Mouse (Mus musculus) CH12.LX (cell line): Measurements from ENCODE around the gene 1700113H08Rik. TPM values are rescaled to one million over a fixed set of nuclear protein-coding genes. Genes with fewer than 3 reads are reported as not detected.
A peak's percentile ranks its signal among the peaks of the same experiment; 100 is the strongest.

ENCODE experiments used
- DNase-seq: peaks from one replicate; pipeline ENCODE4 v3.0.0-alpha.2; 2013; ENCODE audit errors: extremely low read depth
- H3K27ac ChIP-seq: 2 replicates; pipeline ENCODE4 v1.5.1; 2012; ENCODE audit warnings: low read depth, mild to moderate bottlenecking, control low read depth, moderate library complexity; ENCODE audit not compliant: insufficient read depth
- H3K27me3 ChIP-seq: replicated peaks from 2 replicates; pipeline ENCODE3; 2012; ENCODE audit warnings: inconsistent platforms
- H3K36me3 ChIP-seq, 2 experiments: replicated peaks in 1 of 2; 2 replicates each; pipeline versions ENCODE3 to v1.6.1; 2012; ENCODE audit warnings: inconsistent platforms in 1 of 2, low read length in 1 of 2, mild to moderate bottlenecking in 1 of 2, mixed read lengths in 1 of 2, moderate library complexity in 1 of 2; ENCODE audit not compliant: control insufficient read depth in 1 of 2, insufficient read depth in 1 of 2
- H3K4me1 ChIP-seq, 2 experiments: 2 replicates each; pipeline ENCODE4 v1.6.1; 2012; ENCODE audit warnings: inconsistent platforms in 1 of 2, moderate library complexity in 1 of 2; ENCODE audit not compliant: insufficient read depth in 2 of 2, control insufficient read depth in 1 of 2
- H3K4me2 ChIP-seq: 2 replicates; pipeline ENCODE4 v1.6.1; 2012; ENCODE audit warnings: low read depth, mild to moderate bottlenecking, control low read depth; ENCODE audit not compliant: poor library complexity, insufficient read depth, severe bottlenecking
- H3K4me3 ChIP-seq, 3 experiments: fragments of 150-350 bp in 1 of 3; sonication (generic) in 1 of 3; replicated peaks in 1 of 3; 2 replicates each; pipeline versions ENCODE3 to v1.5.1; 2011 to 2012; ENCODE audit warnings: low read depth in 2 of 3, low read length in 2 of 3, mild to moderate bottlenecking in 2 of 3, moderate library complexity in 2 of 3, control low read depth in 1 of 3, improper control_type of control experiment in 1 of 3, inconsistent platforms in 1 of 3, mixed read lengths in 1 of 3; ENCODE audit not compliant: poor library complexity in 1 of 3
- H3K79me2 ChIP-seq: replicated peaks from 2 replicates; pipeline ENCODE4 v1.6.1; 2012; ENCODE audit warnings: mild to moderate bottlenecking, moderate library complexity; ENCODE audit not compliant: control insufficient read depth, poor library complexity, insufficient read depth, severe bottlenecking; ENCODE audit errors: extremely low read depth
- H3K9ac ChIP-seq: 2 replicates; pipeline ENCODE4 v1.6.1; 2012; ENCODE audit warnings: low read depth, mild to moderate bottlenecking, control low read depth, moderate library complexity; ENCODE audit not compliant: insufficient read depth
- H3K9me3 ChIP-seq: replicated peaks from 2 replicates; pipeline ENCODE3; 2012; ENCODE audit warnings: low read length, inconsistent platforms, mixed read lengths
- BHLHE40 ChIP-seq: IDR thresholded peaks from 2 replicates; pipeline ENCODE4 v1.6.1; 2011; ENCODE audit warnings: mild to moderate bottlenecking, low read depth, low read length, improper control_type of control experiment
- CHD1 ChIP-seq: IDR thresholded peaks from 2 replicates; pipeline ENCODE4 v1.6.1; 2012; ENCODE audit warnings: low read depth, low read length, improper control_type of control experiment, inconsistent platforms
- CTCF ChIP-seq, 2 experiments: IDR thresholded peaks in 1 of 2; conservative IDR thresholded peaks in 1 of 2; 2 replicates each; pipeline ENCODE4 v1.5.1; 2011 to 2012; ENCODE audit warnings: low read depth in 2 of 2, low read length in 2 of 2, improper control_type of control experiment in 1 of 2, inconsistent platforms in 1 of 2, mild to moderate bottlenecking in 1 of 2, moderate library complexity in 1 of 2
- E2F4 ChIP-seq: IDR thresholded peaks from 2 replicates; pipeline ENCODE4 v1.6.1; 2011; ENCODE audit warnings: low read depth, low read length, improper control_type of control experiment; ENCODE audit not compliant: insufficient replicate concordance
- EP300 ChIP-seq: IDR thresholded peaks from 2 replicates; pipeline ENCODE4 v1.6.1; 2011; ENCODE audit warnings: low read length, improper control_type of control experiment
- KAT2A ChIP-seq: IDR thresholded peaks from 2 replicates; pipeline ENCODE4 v1.6.1; 2012; ENCODE audit warnings: low read length, improper control_type of control experiment, inconsistent platforms; ENCODE audit not compliant: insufficient replicate concordance
- MAFK ChIP-seq: IDR thresholded peaks from 2 replicates; pipeline ENCODE4 v1.6.1; 2011; ENCODE audit warnings: low read length, improper control_type of control experiment; ENCODE audit not compliant: insufficient replicate concordance
- MAX ChIP-seq: IDR thresholded peaks from 2 replicates; pipeline ENCODE4 v1.6.1; 2011; ENCODE audit warnings: low read length, improper control_type of control experiment
- MEF2A ChIP-seq: IDR thresholded peaks from 2 replicates; pipeline ENCODE4 v1.6.1; 2014; ENCODE audit warnings: low read depth, mild to moderate bottlenecking, inconsistent platforms, low read length, improper control_type of control experiment, borderline replicate concordance
- MXI1 ChIP-seq: IDR thresholded peaks from 2 replicates; pipeline ENCODE4 v1.6.1; 2011; ENCODE audit warnings: mild to moderate bottlenecking, low read depth, low read length, improper control_type of control experiment
- MYC ChIP-seq: IDR thresholded peaks from 2 replicates; pipeline ENCODE4 v1.6.1; 2011; ENCODE audit warnings: low read depth, mild to moderate bottlenecking, improper control_type of control experiment, low read length
- POLR2A ChIP-seq: IDR thresholded peaks from 2 replicates; pipeline ENCODE4 v1.6.1; 2011; ENCODE audit warnings: low read depth, mild to moderate bottlenecking, improper control_type of control experiment, low read length
- POLR2AphosphoS2 ChIP-seq: IDR thresholded peaks from 2 replicates; pipeline ENCODE4 v1.6.1; 2011; ENCODE audit warnings: low read depth, low read length, improper control_type of control experiment
- RAD21 ChIP-seq: IDR thresholded peaks from 2 replicates; pipeline ENCODE4 v1.6.1; 2011; ENCODE audit warnings: low read depth, mild to moderate bottlenecking, low read length, improper control_type of control experiment, moderate library complexity
- RCOR1 ChIP-seq: conservative IDR thresholded peaks from 2 replicates; pipeline ENCODE4 v1.6.1; 2012; ENCODE audit warnings: low read depth, mild to moderate bottlenecking, inconsistent platforms, low read length, improper control_type of control experiment
- SMC3 ChIP-seq: IDR thresholded peaks from 2 replicates; pipeline ENCODE4 v1.6.1; 2011; ENCODE audit warnings: low read depth, low read length, improper control_type of control experiment
- TBP ChIP-seq: conservative IDR thresholded peaks from 2 replicates; pipeline ENCODE4 v1.6.1; 2011; ENCODE audit warnings: low read depth, low read length, improper control_type of control experiment
- TCF12 ChIP-seq: IDR thresholded peaks from 2 replicates; pipeline ENCODE4 v1.6.1; 2014; ENCODE audit warnings: low read depth, mild to moderate bottlenecking, inconsistent platforms, low read length, improper control_type of control experiment
- USF1 ChIP-seq: IDR thresholded peaks from 2 replicates; pipeline ENCODE4 v1.6.1; 2014; ENCODE audit warnings: low read depth, mild to moderate bottlenecking, inconsistent platforms, low read length, improper control_type of control experiment
- USF2 ChIP-seq: conservative IDR thresholded peaks from 2 replicates; pipeline ENCODE4 v1.6.1; 2011; ENCODE audit warnings: low read depth, low read length, improper control_type of control experiment
- ZKSCAN1 ChIP-seq: IDR thresholded peaks from 2 replicates; pipeline ENCODE4 v1.6.1; 2012; ENCODE audit warnings: low read depth, inconsistent platforms, low read length, improper control_type of control experiment, borderline replicate concordance
- ZMIZ1 ChIP-seq: IDR thresholded peaks from 2 replicates; pipeline ENCODE4 v1.6.1; 2012; ENCODE audit warnings: low read depth, mild to moderate bottlenecking, inconsistent platforms, low read length, improper control_type of control experiment
- dilution Hi-C: fragments of 300-500 bp; cut with MboI; formaldehyde crosslinking; loops from 2 replicates; pipeline ENCODE4 v1.14.3; 2020; ENCODE audit warnings: low sequenced_read_pairs; ENCODE audit not compliant: extremely low pct_unique_long_range_greater_than_20kb, extremely low pct_ligation_motif_present
- in situ Hi-C: fragments of 300-500 bp; cut with MboI; formaldehyde crosslinking; loops from 3 replicates; pipeline ENCODE4 v1.14.3; 2019; ENCODE audit warnings: low sequenced_read_pairs, low pct_ligation_motif_present, low pct_unique_long_range_greater_than_20kb, mixed read lengths
- polyA plus RNA-seq: library from polyadenylated mRNA; unstranded; fragments of >175 nt; gene quantifications from 2 replicates; pipeline ENCODE4 v1.2.1, GENCODE M21; 2012; ENCODE audit warnings: low read depth; ENCODE audit not compliant: insufficient read length
- total RNA-seq, 2 experiments: library from RNA; depleted of rRNA; stranded (reverse); fragments of 300-350 nt in 1 of 2; fragments of >200 nt in 1 of 2; gene quantifications; 2 replicates each; pipeline ENCODE4 v1.2.3; 2012 to 2014

Gene 1700113H08Rik
- not detected in 2 replicates for total RNA-seq (2012; rRNA removed)
- not detected in 2 replicates for total RNA-seq (2014; rRNA removed)
- polyA plus RNA-seq: not detected in 2 replicates

GRCm38 (mm10) chr10:87057500-87058250 lies at the start of gene 1700113H08Rik:
TSS of gene 1700113H08Rik (plus strand) at chr10:87058045.
- Histone ChIP-seq H3K4me1 (no peaks in the 10 kb centered on the region; a peak in 1 of 4 replicates), H3K79me2 (no peaks in the 10 kb centered on the region), H3K4me3 (peak within 1 kb of the TSS in 2 of 3 experiments; percentile 25 to 28), H3K27ac (no peak within 1 kb of the TSS), H3K9ac (no peak within 1 kb of the TSS), H3K9me3 (no peaks in the 10 kb centered on the region), H3K4me2 (peak within 1 kb of the TSS; percentile 54), H3K27me3 (no peaks in the 10 kb centered on the region), H3K36me3 (no peaks in the 10 kb centered on the region)
- in situ Hi-C loops: no loop called here
- dilution Hi-C loops: no loop called here
- no peak for DNase-seq
- TF ChIP-seq SMC3 (peak; percentile 36), RAD21 (peak; percentile 62), CTCF (conservative IDR thresholded peaks at IDR 0.05 in 1 of 2, IDR thresholded peaks at IDR 0.05 in 1 of 2; ENCODE audit: low read depth in 2 of 2, low read length in 2 of 2) (peak in 1 of 2 experiments; percentile 68; a peak in 2 of 4 replicates), MAX (no peak)

GRCm38 (mm10) chr10:87008215-87008499 lies 49.7 kb upstream of the 1700113H08Rik start:
- H3K9ac ChIP-seq: no peak overlapping the region
- in situ Hi-C loops: no loop called here
- H3K4me3 ChIP-seq: no peak overlapping the region
- no peak for DNase-seq
- no peak overlapping the region for H3K4me2 ChIP-seq
- H3K79me2 ChIP-seq: no peaks in the 10 kb centered on the region
- no peaks in the 10 kb centered on the region for H3K9me3 ChIP-seq
- no peak overlapping the region for H3K27ac ChIP-seq
- no peaks in the 10 kb centered on the region for H3K36me3 ChIP-seq
- dilution Hi-C loops: no loop called here
- TF ChIP-seq TCF12 (no peak), EP300 (no peak), MXI1 (no peak), RCOR1 (no peak), MYC (no peak), CTCF (conservative IDR thresholded peaks at IDR 0.05 in 1 of 2, IDR thresholded peaks at IDR 0.05 in 1 of 2; ENCODE audit: low read depth in 2 of 2, low read length in 2 of 2) (no peak), POLR2A (no peak), POLR2AphosphoS2 (no peak), MEF2A (no peak)
- TF ChIP-seq, all 38 proteins: peak for 0
- peaks cover 0 to 3% of the 10 kb centered on the region in 2 experiments; a peak in 1 of 4 replicates for H3K4me1 ChIP-seq
- H3K27me3 ChIP-seq: no peaks in the 10 kb centered on the region

GRCm38 (mm10) chr10:87012087-87012486 lies 45.8 kb upstream of the 1700113H08Rik start:
- TF ChIP-seq E2F4 (no peak), ZMIZ1 (no peak), USF2 (no peak), TBP (no peak), MEF2A (no peak), USF1 (no peak), CHD1 (no peak), MAFK (no peak), ZKSCAN1 (no peak), POLR2AphosphoS2 (no peak), KAT2A (no peak), BHLHE40 (no peak)
- TF ChIP-seq, all 38 proteins: peak for 0
- Histone ChIP-seq H3K27ac (no peak overlapping the region), H3K79me2 (no peaks in the 10 kb centered on the region), H3K4me2 (no peak overlapping the region), H3K4me1 (peaks cover 3 to 5% of the 10 kb centered on the region in 2 experiments; a peak in 1 of 4 replicates), H3K36me3 (no peaks in the 10 kb centered on the region), H3K4me3 (no peak overlapping the region), H3K27me3 (no peaks in the 10 kb centered on the region), H3K9ac (no peak overlapping the region), H3K9me3 (no peaks in the 10 kb centered on the region)
- dilution Hi-C loops (no loop called here), in situ Hi-C loops (no loop called here)
- no peak for DNase-seq
